Mouse (Mus musculus) liver, embryonic 16.5 days (tissue): Measurements from ENCODE around the gene Cdh12. TPM values are rescaled to one million over a fixed set of nuclear protein-coding genes. Genes with fewer than 3 reads are reported as not detected.
"Not testable (repeated sequence)": the region's sequence is repeated elsewhere in the genome, so short reads cannot be mapped to it uniquely, and the experiment has no call there.

Experiments
- ATAC-seq: fragments of 200-750 bp; cut with Nextera tagmentation; 2 replicates; pipeline ENCODE4 v1.8.0; 2017; ENCODE audit warnings: low read depth, mild to moderate bottlenecking, moderate number of reproducible peaks, moderate library complexity
- H3K27ac ChIP-seq: fragments of 300-500 bp; sonication (generic); 2 replicates; pipeline ENCODE4 v1.5.1; 2014; ENCODE audit warnings: mild to moderate bottlenecking, low read length
- H3K27me3 ChIP-seq: fragments of 300-500 bp; sonication (generic); 2 replicates; pipeline ENCODE4 v1.6.1; 2014; ENCODE audit warnings: low read depth, low read length, mixed read lengths; ENCODE audit not compliant: control insufficient read depth, insufficient read depth
- H3K36me3 ChIP-seq: fragments of 300-500 bp; sonication (generic); 2 replicates; pipeline ENCODE4 v1.6.1; 2014; ENCODE audit warnings: mild to moderate bottlenecking; ENCODE audit not compliant: control insufficient read depth, insufficient read depth
- H3K4me1 ChIP-seq: fragments of 300-500 bp; sonication (generic); 2 replicates; pipeline ENCODE4 v1.6.1; 2014; ENCODE audit warnings: low read depth, low read length, mixed read lengths; ENCODE audit not compliant: control insufficient read depth
- H3K4me2 ChIP-seq: fragments of 300-500 bp; sonication (generic); 2 replicates; pipeline ENCODE4 v1.6.1; 2014; ENCODE audit warnings: low read depth, low read length, mixed read lengths
- H3K4me3 ChIP-seq: fragments of 300-500 bp; sonication (generic); 2 replicates; pipeline ENCODE4 v1.5.1; 2014; ENCODE audit warnings: low read depth, mild to moderate bottlenecking, low read length
- H3K9ac ChIP-seq: fragments of 300-500 bp; sonication (generic); 2 replicates; pipeline ENCODE4 v1.6.1; 2014; ENCODE audit warnings: low read depth, low read length
- H3K9me3 ChIP-seq: fragments of 300-500 bp; sonication (generic); replicated peaks from 2 replicates; pipeline ENCODE4 v1.6.1; 2016; ENCODE audit warnings: low read length; ENCODE audit not compliant: control insufficient read depth
- WGBS: fragments of 180-500 bp; shearing (Covaris S2); extraction: QIAGEN DNeasy Blood & Tissue Kit; methylation state at CpG from one replicate; pipeline ENCODE4 v1.1.7; 2014; ENCODE audit not compliant: insufficient replicate concordance; 5-methylcytosine and 5-hydroxymethylcytosine counted together
- polyA plus RNA-seq: library from polyadenylated mRNA; unstranded; fragments of >200 nt; fragmentation: Nextera tagmentation; extraction: Ambion mirVana; gene quantifications from 2 replicates; pipeline ENCODE4 v1.2.1, GENCODE M21; 2015

The Cdh12 gene
- polyA plus RNA-seq, 1 experiment from 2014 or later, result not detected

DNA sequence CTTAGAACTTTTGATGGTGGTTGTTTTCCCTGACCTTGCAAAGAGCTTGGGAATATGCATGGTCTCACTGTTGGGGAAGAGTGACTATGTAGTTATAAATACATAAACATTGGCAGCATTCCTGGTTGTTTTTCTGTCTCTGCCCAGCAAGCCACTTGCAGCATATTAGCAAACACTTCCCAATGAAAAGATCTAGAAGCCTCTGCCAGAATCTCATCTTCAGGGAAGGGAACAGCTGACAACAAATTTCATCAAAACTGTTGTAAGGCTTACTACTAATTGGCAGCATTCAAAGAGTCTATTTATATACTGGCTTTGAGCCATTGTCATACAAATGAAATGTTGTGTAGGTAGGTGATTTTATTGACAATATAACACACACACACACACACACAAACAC, 218.3 kb downstream of the Cdh12 start:
- ATAC-seq, result no peak
- no peak overlapping the region for H3K4me3 ChIP-seq
- no peaks in the 10 kb centered on the region for H3K36me3 ChIP-seq
- H3K27ac ChIP-seq, result no peak overlapping the region
- no peaks in the 10 kb centered on the region for H3K27me3 ChIP-seq
- no peak overlapping the region for H3K4me2 ChIP-seq
- no peaks in the 10 kb centered on the region for H3K9me3 ChIP-seq
- H3K4me1 ChIP-seq, result no peaks in the 10 kb centered on the region
- H3K9ac ChIP-seq, result no peak overlapping the region

DNA sequence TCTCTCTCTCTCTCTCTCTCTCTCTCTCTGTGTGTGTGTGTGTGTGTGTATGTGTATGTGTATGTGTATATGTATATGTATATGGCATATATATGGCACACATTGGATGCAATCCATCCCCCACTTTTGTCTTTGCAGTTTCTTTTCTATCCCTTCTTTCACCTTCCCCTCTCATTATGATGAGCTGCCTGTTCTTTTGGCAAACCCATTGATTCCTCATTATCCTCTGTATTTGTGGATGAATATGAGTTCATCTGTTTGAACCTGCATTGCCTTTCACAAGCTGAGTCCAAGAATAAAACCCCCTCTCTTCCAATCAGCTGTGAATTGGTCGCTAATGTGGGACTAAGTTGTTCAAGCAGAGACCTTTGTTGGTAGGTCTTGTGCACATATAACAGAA, 218.9 kb downstream of the Cdh12 start:
- Histone ChIP-seq H3K4me2 (no peak overlapping the region), H3K27ac (no peak overlapping the region), H3K27me3 (no peaks in the 10 kb centered on the region), H3K4me1 (no peaks in the 10 kb centered on the region), H3K9me3 (no peaks in the 10 kb centered on the region), H3K9ac (no peak overlapping the region), H3K36me3 (no peaks in the 10 kb centered on the region), H3K4me3 (no peak overlapping the region)
- WGBS, result 51% methylated on average over 1 of the region's 1 CpGs
- no peak for ATAC-seq

DNA sequence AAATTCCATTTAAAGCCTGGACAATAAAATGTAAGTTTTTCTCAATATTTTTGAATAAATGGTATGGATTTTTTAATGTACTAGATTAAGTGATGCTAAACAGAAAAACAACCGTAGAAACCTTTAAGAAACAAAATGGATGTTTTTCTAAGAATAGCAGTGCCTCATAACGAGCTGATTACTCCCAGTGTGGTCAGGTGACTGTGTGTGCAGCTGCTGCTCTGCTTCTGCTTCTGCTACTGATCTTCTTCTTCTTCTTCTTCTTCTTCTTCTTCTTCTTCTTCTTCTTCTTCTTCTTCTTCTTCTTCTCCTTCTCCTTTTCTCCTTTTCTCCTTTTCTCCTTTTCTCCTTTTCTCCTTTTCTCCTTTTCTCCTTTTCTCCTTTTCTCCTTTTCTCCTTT, 220.4 kb downstream of the Cdh12 start:
- not testable (repeated sequence) for H3K9ac ChIP-seq, ATAC-seq, H3K9me3 ChIP-seq, H3K4me2 ChIP-seq, H3K4me1 ChIP-seq, H3K27ac ChIP-seq, H3K36me3 ChIP-seq, H3K4me3 ChIP-seq, H3K27me3 ChIP-seq
- WGBS, result 54% methylated on average over 2 of the region's 2 CpGs

DNA sequence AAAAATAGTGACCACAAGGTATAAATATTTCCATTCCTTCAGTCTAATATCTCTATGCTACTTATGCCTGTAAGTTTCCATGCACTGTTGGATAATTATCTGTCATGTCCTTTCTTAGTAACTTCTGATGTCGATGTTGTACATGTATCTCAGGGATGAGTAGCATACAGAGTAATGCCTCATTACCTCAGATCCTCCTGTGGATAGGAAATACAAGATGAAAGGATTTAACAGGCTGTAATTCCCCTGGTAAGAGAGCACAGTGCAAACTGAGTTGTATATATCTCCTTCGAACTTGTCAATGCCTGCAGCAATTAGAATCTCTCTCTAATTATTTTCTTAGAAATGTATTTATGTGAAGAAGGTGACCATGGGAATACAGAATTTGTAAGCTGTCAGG, 233.7 kb downstream of the Cdh12 start:
- Histone ChIP-seq H3K4me2 (no peak overlapping the region), H3K9ac (no peak overlapping the region), H3K27me3 (no peaks in the 10 kb centered on the region), H3K27ac (no peak overlapping the region), H3K4me1 (no peaks in the 10 kb centered on the region), H3K4me3 (no peak overlapping the region), H3K9me3 (no peaks in the 10 kb centered on the region), H3K36me3 (no peaks in the 10 kb centered on the region)
- 56% methylated on average over 2 of the region's 2 CpGs for WGBS
- ATAC-seq, result no peak

DNA sequence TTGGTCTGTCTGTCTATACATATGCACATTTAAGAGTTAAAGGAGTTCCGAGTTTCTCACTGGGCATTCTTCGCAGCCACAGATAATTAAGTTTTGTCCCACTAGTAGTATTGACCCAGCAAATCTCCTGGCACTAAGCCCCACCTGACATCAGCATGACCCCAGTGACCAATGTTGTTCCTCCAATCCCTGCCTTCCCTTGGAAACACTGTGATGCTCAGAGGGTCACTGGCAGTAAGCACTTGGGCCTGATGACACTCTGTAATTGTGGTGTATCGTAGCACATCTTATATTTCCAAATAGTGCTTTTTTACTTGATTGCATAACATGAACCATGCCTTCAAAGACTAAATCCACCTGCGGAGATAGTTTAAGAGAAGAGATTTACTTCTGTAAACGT, 235.1 kb downstream of the Cdh12 start:
- Histone ChIP-seq H3K9me3 (no peaks in the 10 kb centered on the region), H3K4me2 (no peak overlapping the region), H3K4me3 (no peak overlapping the region), H3K36me3 (no peaks in the 10 kb centered on the region), H3K4me1 (no peaks in the 10 kb centered on the region), H3K27ac (no peak overlapping the region), H3K27me3 (no peaks in the 10 kb centered on the region), H3K9ac (no peak overlapping the region)
- WGBS, result 58% methylated on average over 5 of the region's 5 CpGs
- ATAC-seq, result no peak

DNA sequence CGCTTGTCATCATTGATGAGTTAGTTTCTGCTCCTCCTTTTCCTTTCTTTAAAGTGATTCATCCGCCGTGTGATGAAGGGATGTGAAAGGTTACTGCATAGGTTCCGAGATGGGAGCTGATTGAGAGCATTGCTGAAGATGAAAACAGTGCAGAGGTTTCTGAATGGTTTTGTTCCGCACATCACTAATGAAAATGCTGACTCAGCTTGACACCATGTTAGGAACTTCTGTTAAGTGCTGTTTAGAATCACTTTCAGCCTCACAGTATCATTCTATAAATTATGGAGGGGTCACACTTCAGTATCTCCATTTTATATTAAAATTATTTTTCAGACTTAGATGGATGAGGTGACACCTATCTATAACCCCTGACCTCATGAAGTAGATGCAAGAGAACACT, 247.2 kb downstream of the Cdh12 start:
- no peak for ATAC-seq
- Histone ChIP-seq H3K36me3 (no peaks in the 10 kb centered on the region), H3K4me2 (no peak overlapping the region), H3K4me1 (no peaks in the 10 kb centered on the region), H3K27me3 (no peaks in the 10 kb centered on the region), H3K4me3 (no peak overlapping the region), H3K9me3 (no peaks in the 10 kb centered on the region), H3K27ac (no peak overlapping the region), H3K9ac (no peak overlapping the region)
- 58% methylated on average over 5 of the region's 5 CpGs for WGBS

DNA sequence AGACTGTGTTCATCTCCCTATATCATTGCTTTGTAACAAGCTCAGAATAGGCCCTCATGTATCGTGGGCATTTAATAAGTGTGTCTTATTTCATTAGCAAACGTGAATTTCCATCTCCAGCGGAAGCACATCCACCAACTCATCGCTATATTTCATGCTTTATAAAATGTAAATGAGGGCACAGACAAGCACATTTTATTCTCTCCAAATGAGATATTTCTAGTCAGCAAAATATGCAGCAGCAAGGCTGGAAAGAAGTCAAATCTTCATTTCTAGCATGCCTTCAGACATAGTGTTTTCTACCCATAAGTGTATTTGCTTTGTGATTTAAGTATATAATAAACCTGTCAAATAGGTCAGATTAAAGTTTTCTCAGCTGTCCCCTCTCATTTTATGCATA, 262.8 kb downstream of the Cdh12 start:
- no peak overlapping the region for H3K9ac ChIP-seq
- no peaks in the 10 kb centered on the region for H3K36me3 ChIP-seq
- no peak for ATAC-seq
- H3K27me3 ChIP-seq, result no peaks in the 10 kb centered on the region
- no peaks in the 10 kb centered on the region for H3K9me3 ChIP-seq
- H3K27ac ChIP-seq, result no peak overlapping the region
- H3K4me2 ChIP-seq, result no peak overlapping the region
- no peak overlapping the region for H3K4me3 ChIP-seq
- 63% methylated on average over 4 of the region's 4 CpGs for WGBS
- H3K4me1 ChIP-seq, result no peaks in the 10 kb centered on the region

DNA sequence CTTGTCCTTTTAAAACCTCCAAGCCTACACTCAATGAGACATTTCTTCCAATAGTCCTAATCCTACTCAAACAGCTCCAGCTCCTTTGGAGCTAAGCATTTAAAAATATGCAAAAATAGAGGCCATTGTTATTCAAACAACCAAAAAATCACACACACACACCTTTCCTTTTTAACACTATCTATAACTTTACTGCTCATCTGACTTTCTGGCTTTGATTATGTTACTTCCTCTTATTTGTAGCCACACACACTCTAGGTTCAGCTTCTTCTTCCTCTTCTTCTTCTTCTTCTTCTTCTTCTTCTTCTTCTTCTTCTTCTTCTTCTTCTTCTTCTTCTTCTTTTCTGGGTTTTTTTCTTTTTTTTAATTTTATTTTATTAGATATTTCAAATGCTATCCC, 323.2 kb downstream of the Cdh12 start:
- H3K4me3 ChIP-seq, result no peak overlapping the region
- ATAC-seq, result no peak
- H3K36me3 ChIP-seq, result no peaks in the 10 kb centered on the region
- H3K9me3 ChIP-seq, result no peaks in the 10 kb centered on the region
- no peak overlapping the region for H3K27ac ChIP-seq
- no peak overlapping the region for H3K4me2 ChIP-seq
- H3K27me3 ChIP-seq, result no peaks in the 10 kb centered on the region
- H3K4me1 ChIP-seq, result no peaks in the 10 kb centered on the region
- no peak overlapping the region for H3K9ac ChIP-seq

DNA sequence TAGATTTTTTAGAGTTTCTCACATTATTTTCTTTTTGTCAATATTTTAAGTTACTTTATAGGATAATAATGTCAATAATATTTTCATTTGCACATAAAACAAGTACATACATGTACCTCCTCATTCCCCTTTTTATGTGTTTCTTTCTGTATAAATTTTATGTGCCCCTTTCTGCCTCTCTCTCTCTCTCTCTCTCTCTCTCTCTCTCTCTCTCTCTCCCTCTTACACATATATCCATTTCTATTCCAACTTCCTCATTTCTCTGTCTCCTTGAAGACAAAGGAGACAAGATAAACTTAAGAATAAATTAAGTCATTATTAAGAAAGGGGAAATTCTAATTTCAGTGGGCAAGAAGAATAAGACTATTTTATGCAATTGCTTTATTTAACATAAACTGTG, 324.4 kb downstream of the Cdh12 start:
- no peaks in the 10 kb centered on the region for H3K9me3 ChIP-seq
- no peaks in the 10 kb centered on the region for H3K4me1 ChIP-seq
- H3K9ac ChIP-seq, result no peak overlapping the region
- ATAC-seq, result no peak
- no peaks in the 10 kb centered on the region for H3K36me3 ChIP-seq
- H3K4me2 ChIP-seq, result no peak overlapping the region
- H3K27ac ChIP-seq, result no peak overlapping the region
- H3K4me3 ChIP-seq, result no peak overlapping the region
- no peaks in the 10 kb centered on the region for H3K27me3 ChIP-seq

DNA sequence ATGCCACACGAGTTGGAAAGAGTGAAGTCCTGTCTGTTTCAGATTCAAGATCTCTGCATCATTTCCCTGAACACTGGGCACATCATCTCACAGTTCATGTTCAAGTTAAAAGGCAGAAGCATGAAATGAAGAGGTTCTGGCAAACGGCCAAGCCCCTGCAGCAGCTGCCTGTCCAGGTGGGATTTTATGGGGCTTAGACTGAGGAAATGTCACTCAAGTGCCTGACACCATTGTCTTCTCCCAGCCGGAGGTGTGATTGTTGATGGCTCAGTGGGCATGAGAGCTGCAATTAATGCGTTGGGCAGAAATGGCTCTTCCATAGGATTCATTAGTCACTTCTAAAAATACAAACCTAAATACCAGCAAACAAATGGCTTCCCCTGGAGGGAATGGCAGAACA, 347.9 kb downstream of the Cdh12 start:
- H3K4me2 ChIP-seq, result no peak overlapping the region
- no peak for ATAC-seq
- no peaks in the 10 kb centered on the region for H3K36me3 ChIP-seq
- H3K4me3 ChIP-seq, result no peak overlapping the region
- no peaks in the 10 kb centered on the region for H3K27me3 ChIP-seq
- WGBS, result 45% methylated on average over 4 of the region's 4 CpGs
- no peak overlapping the region for H3K27ac ChIP-seq
- H3K9me3 ChIP-seq, result no peaks in the 10 kb centered on the region
- H3K4me1 ChIP-seq, result no peaks in the 10 kb centered on the region
- no peak overlapping the region for H3K9ac ChIP-seq
